Mouse (Mus musculus) layer of hippocampus, adult 8-10 months (tissue): ENCODE measurements around the gene Spata48. TPM values are rescaled to one million over a fixed set of nuclear protein-coding genes. Genes with fewer than 3 reads are reported as not detected.
A peak's percentile ranks its signal among the peaks of the same experiment; 100 is the strongest.

Experiments used
- DNase-seq, 2 experiments: peaks; one replicate each; pipeline ENCODE4 v3.0.0; 2022; ENCODE audit warnings: low spot score in 2 of 2
- total RNA-seq, 4 experiments: library from RNA; stranded (reverse); gene quantifications; 2 replicates each; pipeline ENCODE4 v1.2.4; 2022

Spata48 gene
- total RNA-seq, 4 experiments from 2014 or later: 0.59 to 1.2 (median 0.92) TPM

DNA sequence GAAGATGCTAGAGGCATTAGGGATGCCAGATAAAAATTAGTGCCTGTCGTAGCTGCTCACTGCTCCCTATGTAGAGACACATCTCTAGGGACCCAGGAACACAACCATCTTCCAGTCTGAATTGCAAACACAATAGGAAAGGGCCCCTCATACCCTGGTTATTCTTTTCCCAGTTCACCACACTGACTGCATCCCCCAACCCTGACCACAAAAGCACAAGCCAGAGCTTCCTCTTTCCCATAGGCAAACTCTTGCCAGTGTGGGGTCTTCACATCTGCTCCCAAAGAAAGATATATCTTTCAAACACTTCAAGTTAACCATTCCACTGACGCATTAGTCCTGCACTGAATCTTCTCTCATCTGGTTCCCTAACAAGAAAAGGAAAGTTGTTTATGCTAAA is 68.2 kb downstream of the Spata48 start:
- no peak for DNase-seq

DNA sequence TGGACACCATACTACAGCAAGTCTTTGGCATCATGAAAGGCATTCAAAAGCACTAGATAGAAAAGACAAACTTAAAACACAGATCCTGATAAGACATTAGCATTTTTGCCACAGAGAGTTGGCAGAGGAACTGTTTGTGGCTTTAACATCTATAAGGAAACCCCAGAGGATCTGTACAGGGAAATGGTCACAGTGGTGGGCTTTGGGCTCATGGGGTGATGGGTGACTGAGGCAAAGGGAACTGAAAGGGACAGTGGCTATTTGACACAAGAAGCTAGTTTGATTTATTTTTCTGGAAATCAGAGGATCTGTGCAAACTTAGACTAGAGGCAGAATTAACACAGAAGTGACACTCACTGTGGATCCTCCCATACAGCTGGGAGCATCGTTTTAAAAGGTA is 74.4 kb downstream of the Spata48 start:
- no peak for DNase-seq

GRCm38 (mm10) chr11:11545948-11546347 is 84.1 kb downstream of the Spata48 start:
- no peak for DNase-seq

DNA sequence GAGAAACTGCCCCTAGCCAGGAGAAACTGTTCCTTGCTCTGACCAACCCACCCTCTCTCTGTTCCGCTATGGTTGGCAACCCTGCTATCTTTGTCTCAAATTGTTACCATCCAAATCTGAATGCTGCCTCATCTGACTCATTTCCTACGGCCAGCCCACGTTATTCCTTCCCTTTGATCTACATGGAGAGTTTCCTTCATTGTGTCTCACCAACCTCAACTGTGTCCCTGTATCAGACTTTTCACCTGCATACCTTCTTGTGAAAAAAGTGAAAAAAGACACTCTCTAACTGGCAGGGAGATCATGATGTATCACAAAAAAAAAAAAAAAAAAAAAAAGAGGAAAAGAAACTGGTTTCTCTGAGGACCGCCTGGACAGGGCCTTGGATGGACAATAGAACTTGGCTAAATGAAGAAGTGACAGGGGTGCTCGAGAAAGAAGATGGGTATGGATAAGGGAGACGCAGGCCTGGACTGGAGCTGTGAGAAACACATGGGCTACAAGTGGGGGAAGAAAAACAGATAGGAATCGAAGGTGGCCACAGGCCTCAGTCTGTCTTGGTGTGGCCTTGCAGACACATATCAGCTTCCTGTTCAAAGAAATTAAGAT is 85.1 kb downstream of the Spata48 start:
- no peak for DNase-seq

GRCm38 (mm10) chr11:11547597-11548240 is 85.8 kb downstream of the Spata48 start:
- no peak for DNase-seq

- no peak for DNase-seq
Measured at GRCm38 (mm10) chr11:11555563-11555962, 93.7 kb downstream of the Spata48 start.

- no peak for DNase-seq
Measured at GRCm38 (mm10) chr11:11556186-11556585, 94.3 kb downstream of the Spata48 start.

DNA sequence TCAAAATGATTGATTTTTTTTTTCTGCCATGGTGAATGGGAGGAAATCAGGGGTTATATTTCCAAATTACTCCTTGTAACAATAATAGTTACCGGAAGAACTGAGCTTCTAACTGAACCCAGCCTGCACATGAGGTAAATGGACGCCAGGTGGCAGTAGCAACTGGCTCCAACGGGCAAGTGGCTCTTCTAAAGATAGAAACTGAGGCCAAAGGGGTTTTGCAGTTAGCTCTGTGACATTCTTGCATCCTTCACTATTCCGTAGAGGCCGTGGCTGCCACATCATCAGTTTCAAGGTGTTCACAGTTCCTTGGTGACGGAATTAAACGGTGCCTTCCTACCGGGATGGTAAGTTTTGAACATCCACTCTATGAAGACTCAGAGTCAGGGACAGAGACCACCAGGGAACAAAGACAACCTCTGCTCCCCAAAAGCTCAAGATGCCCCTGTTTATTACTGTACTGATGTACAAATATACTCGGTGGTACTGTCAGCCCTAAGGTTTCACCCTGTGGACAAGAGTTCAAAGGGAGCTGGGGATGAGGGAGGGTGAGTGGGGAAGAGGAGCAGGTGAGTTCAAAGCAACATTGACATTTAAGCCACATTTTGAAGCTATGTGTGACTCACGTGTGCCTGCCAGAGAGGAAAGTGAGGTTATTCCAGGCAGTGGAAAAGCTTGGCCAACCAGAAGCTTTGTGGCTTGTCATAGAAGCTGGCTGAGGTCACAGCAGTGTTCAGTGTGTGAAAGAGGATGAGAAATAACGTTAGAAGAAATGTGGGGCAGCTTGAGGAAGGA is 95.5 kb downstream of the Spata48 start:
- peak in 1 of 2 experiments; percentile 49 for DNase-seq

- no peak for DNase-seq
Measured at GRCm38 (mm10) chr11:11558662-11559061, 96.8 kb downstream of the Spata48 start.

DNA sequence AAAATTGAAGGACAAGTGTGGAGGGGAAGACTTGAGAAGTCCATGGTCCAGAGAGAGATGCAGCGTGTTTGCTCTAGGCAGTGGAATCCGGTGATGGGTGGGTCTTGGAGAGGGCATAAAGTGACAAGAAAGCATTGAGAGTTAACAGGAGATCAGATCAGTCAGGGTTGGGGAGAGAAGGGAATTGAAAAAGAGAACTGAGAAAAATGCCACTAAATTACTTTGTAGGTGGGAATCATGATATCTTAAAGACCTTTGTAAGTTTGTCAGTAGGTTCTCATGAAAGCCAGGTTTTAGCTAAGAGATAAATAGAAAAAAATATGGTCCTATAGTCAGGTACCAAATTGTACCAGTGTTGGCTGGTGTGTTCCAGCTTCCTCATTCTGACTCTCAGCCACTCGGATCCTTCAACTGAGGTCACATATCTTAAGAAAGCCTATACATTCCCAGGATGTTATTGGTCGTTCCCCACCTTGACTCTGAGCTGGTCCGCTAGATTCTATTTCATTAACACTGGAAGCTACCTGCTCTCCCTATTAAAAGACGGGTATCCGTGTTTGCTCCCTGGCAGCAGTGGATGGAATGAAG is 97.3 kb downstream of the Spata48 start:
- no peak for DNase-seq

GRCm38 (mm10) chr11:11561118-11561517 is 99.2 kb downstream of the Spata48 start:
- DNase-seq: no peak

GRCm38 (mm10) chr11:11564266-11565044 is 102.6 kb downstream of the Spata48 start:
- no peak for DNase-seq

Other genes with a start within 250 kb of the Spata48 start
- gene Zpbp, start 314 bp downstream of the Spata48 start, total RNA-seq: under 1 TPM; 0.45 to 0.89 (median 0.67) TPM
- gene 4930512M02Rik, start 165.7 kb downstream of the Spata48 start, total RNA-seq: not detected
- gene Ikzf1, start 222.9 kb downstream of the Spata48 start, total RNA-seq: 10 to 100 TPM in 2 of 4 experiments, 1 to 10 TPM in 2; 1.5 to 10.9 (median 6.8) TPM